21 mouse cellular contexts compared by ENCODE assay signal in genomic region chr4:63846881-63847597, GRCm38 (mm10). TPM values are rescaled to one million over a fixed set of nuclear protein-coding genes. Genes with fewer than 3 reads are reported as not detected.
DNase-seq lines count a peak whose midpoint lies in the region; TF ChIP-seq lines count a peak whose summit lies in the region.
"Had no signal": no experiment of that assay in that cellular context is flagged by ENCODE, and none has a peak within 500 bp of the region (broad histone marks: within the 10 kb centered on the region; RNA-seq: fewer than 3 reads in every experiment).

No protein-coding gene starts in this region.

- H3K4me2 ChIP-seq in myocyte (ENCODE audit: low read depth) = no peak overlapping the region
- H3K4me2 ChIP-seq: embryonic facial prominence, embryonic 15.5 days; heart, embryonic 13.5 days; limb, embryonic 15.5 days had no signal

- H3K4me3 ChIP-seq in myocyte = no peak overlapping the region
- H3K4me3 ChIP-seq: embryonic facial prominence, embryonic 15.5 days; heart, embryonic 13.5 days; hindbrain, embryonic 10.5 days; limb, embryonic 15.5 days; megakaryocyte, embryonic 14.5 days had no signal

- no peak overlapping the region for H3ac ChIP-seq in myocyte (ENCODE audit: control insufficient read depth, insufficient read length)

- H3K79me2 ChIP-seq in myocyte (ENCODE audit: control insufficient read depth, insufficient read depth) = no peaks in the 10 kb centered on the region

- no peak for TF ChIP-seq POLR2A in myocyte (IDR thresholded peaks at IDR 0.05; ENCODE audit: insufficient read length, low read depth)

- no peaks in the 10 kb centered on the region for H3K27me3 ChIP-seq in myocyte (ENCODE audit: control insufficient read depth, insufficient read depth, insufficient read length)
- H3K27me3 ChIP-seq: embryonic facial prominence, embryonic 15.5 days had no signal

- DNase-seq in CD4-positive, CD25-positive, alpha-beta regulatory T cell, adult 2 months (ENCODE audit: low read depth, low spot score) = peak; percentile 41
- peak; percentile 41 for DNase-seq in cerebellum, adult 11-12 months
- peak; percentile 13 to 49 for DNase-seq in cerebellum, postnatal 36 days
- no peak for DNase-seq in kidney, postnatal 14 days
- no peak for DNase-seq in right cerebral cortex, postnatal 14 days
- no peak for DNase-seq in right cerebral cortex, adult 2 months (ENCODE audit: low spot score in 2 of 2)
- no peak for DNase-seq in layer of hippocampus, postnatal 25 days (ENCODE audit: extremely low spot score in 1 of 2, low spot score in 1 of 2)
- DNase-seq: adrenal gland, adult 2 months; gastrocnemius, postnatal 25 days; kidney, postnatal 25 days; layer of hippocampus, adult 9-11 months; liver, postnatal 0 days; right cerebral cortex, adult 18-20 months; thymus, postnatal 4 days had no signal

- no peaks in the 10 kb centered on the region for H3K36me3 ChIP-seq in myocyte (ENCODE audit: control insufficient read depth, insufficient read depth)
- H3K36me3 ChIP-seq: embryonic facial prominence, embryonic 15.5 days; heart, embryonic 13.5 days; hindbrain, embryonic 10.5 days; limb, embryonic 15.5 days had no signal

TF ChIP-seq in myocyte, 11 proteins besides CTCF, POLR2A, EP300 and RAD21:
- TF ChIP-seq POLR2AphosphoS2 (IDR thresholded peaks at IDR 0.05; ENCODE audit: insufficient read length, low read depth) = no peak
- TF ChIP-seq MYOG (IDR thresholded peaks at IDR 0.05; ENCODE audit: control insufficient read depth in 1 of 3, insufficient read depth in 1 of 3, insufficient read length in 2 of 3, low read depth in 2 of 3) = peak; percentile 70 to 85 (median 77)
- peak; percentile 29 for TF ChIP-seq TCF3 (IDR thresholded peaks at IDR 0.05; ENCODE audit: insufficient read length, low read depth)
- TF ChIP-seq TCF12 (IDR thresholded peaks at IDR 0.05; ENCODE audit: insufficient read depth, poor library complexity, severe bottlenecking) = peak; percentile 26
- no peak for TF ChIP-seq REST (IDR thresholded peaks at IDR 0.05; ENCODE audit: insufficient read depth, insufficient read length)
- TF ChIP-seq USF1 (IDR thresholded peaks at IDR 0.05; ENCODE audit: low read depth) = no peak
- peak; percentile 33; the same call in 1 of the 2 replicates for TF ChIP-seq CEBPB (IDR thresholded peaks at IDR 0.05; ENCODE audit: insufficient read depth, poor library complexity, severe bottlenecking)
- TF ChIP-seq MAX (IDR thresholded peaks at IDR 0.05; ENCODE audit: low read depth) = no peak
- peak in 2 of 3 experiments; percentile 66 to 86 for TF ChIP-seq MYOD1 (IDR thresholded peaks at IDR 0.05; ENCODE audit: control insufficient read depth in 1 of 3, insufficient read length in 2 of 3, low read depth in 2 of 3)
- no peak for TF ChIP-seq E2F4 (IDR thresholded peaks at IDR 0.05; ENCODE audit: insufficient read depth)
- no peak for TF ChIP-seq SRF (IDR thresholded peaks at IDR 0.05; ENCODE audit: control insufficient read depth, insufficient read length, low read depth)

RNA-seq across cellular contexts. Expression of gene Tnfsf8, which starts 14.1 kb away (rescaled TPM):
- 0.02 TPM for polyA plus RNA-seq in myocyte (2012; fragmentation: generic; extraction: Trizol)
- total RNA-seq in layer of hippocampus, postnatal 25 days (2021) = not detected
- total RNA-seq: gastrocnemius, postnatal 25 days; left cerebral cortex, postnatal 14 days had no signal
- polyA plus RNA-seq: adrenal gland, adult 2 months; embryonic facial prominence, embryonic 15.5 days; heart, embryonic 13.5 days; hindbrain, embryonic 10.5 days; limb, embryonic 15.5 days had no signal

Comparison
In these comparisons a context has a peak if more than half of its experiments do, and no peak if none do; other contexts are left out.
1. DNase-seq: peak in CD4-positive, CD25-positive, alpha-beta regulatory T cell, adult 2 months (single experiment), cerebellum, adult 11-12 months (single experiment) and cerebellum, postnatal 36 days (2 of 2); none in kidney, postnatal 14 days (single experiment), right cerebral cortex, postnatal 14 days (single experiment), right cerebral cortex, adult 2 months (0 of 2) and layer of hippocampus, postnatal 25 days (0 of 2).